Mouse (Mus musculus): ENCODE measurements around the gene Foxp1.

DNA sequence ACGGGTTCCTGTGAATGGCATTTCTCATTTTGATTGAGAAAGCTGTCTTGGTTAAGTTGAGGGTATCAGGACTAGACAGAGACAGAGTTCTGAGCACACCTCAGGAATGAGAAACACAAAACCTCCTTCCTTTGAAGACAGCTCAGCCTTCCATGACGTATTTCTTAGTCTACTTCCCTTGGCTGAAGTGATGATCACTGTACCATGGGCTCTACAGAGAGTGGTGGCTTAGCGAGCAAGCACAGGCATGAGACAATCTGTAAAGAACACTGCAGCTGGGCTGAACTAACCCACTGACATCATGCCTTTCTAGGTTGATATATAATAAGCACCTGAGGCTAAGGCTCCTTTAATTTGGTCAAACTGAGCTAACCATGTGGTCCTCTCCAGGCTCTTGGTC is 172.0 kb downstream of the Foxp1 start:
- TF ChIP-seq CTCF (IDR thresholded peaks at IDR 0.05), result no peak
- TF ChIP-seq EP300 (IDR thresholded peaks at IDR 0.05), result no peak
